Mouse (Mus musculus) erythroblast, embryonic 14.5 days (primary cell): ENCODE results near the gene Dyrk1a.

Experiments
- GATA1 ChIP-seq: IDR thresholded peaks from 2 replicates; pipeline ENCODE4 v1.6.1; 2012; ENCODE audit warnings: low read length, inconsistent platforms, mixed read lengths
- TAL1 ChIP-seq: IDR thresholded peaks from 3 replicates; pipeline ENCODE4 v1.6.1; 2012; ENCODE audit warnings: low read length, inconsistent platforms, mixed read lengths

- TF ChIP-seq GATA1 (no peak), TAL1 (no peak)
These were observed 5.9 kb downstream of the Dyrk1a start for GRCm38 (mm10) chr16:94575757-94576156.
